Mouse (Mus musculus) lung, adult 18-20 months (tissue): ENCODE data around the gene Atmin.

Source experiments
- DNase-seq, 2 experiments: peaks; one replicate each; pipeline ENCODE4 v3.0.0; 2022; ENCODE audit warnings: mixed read lengths in 2 of 2

Gene Atmin

DNA sequence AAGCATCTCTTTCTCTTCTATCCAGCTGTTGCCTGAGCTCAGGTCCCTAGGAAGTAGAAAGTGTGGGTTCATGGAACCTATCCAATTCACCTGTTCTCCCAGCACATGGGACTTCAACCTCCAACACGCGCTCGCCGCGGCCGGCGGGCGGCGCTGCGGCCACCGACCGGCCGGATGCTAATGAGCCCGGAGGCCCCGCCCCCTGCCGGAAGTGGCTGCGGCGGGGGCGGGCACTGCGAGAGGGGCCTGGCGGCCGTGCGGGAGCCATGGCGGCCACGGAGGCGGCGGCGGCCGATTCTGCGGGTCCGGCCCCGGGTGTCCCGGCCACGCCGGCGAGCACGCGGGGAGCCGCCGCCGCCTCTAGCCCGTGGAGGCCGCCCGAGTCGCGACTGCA lies at the start of gene Atmin:
TSS of gene Atmin (plus strand) at position 233 of the 394 bp plus-strand sequence.
- DNase-seq: peak; percentile 80 to 88

- no peak for DNase-seq
These were observed 49.3 kb upstream of the Atmin start for GRCm38 (mm10) chr8:116893938-116894337.

- no peak for DNase-seq
These were observed 47.7 kb upstream of the Atmin start for GRCm38 (mm10) chr8:116895521-116895920.

- no peak for DNase-seq
These were observed 38.5 kb upstream of the Atmin start for GRCm38 (mm10) chr8:116904736-116905135.

DNA sequence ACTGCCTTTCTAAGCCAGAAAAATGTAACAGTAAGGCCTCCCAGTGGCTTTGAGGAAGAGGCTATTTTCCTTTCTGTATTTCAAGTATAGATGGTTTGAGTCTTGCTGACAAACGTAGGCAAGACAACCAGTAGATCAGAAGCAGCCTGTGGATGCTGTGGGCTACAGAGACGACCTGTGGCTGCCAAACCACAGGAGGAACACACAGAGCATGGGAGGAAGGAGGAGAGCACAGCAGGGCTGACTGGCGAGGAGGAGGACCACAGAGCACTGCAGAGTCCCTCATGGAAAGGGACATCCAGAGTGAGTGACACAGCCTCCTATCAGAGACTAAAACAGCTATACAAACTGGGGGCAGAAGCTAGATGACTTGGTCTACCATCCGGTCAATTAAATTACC lies 37.9 kb upstream of the Atmin start:
- no peak for DNase-seq

DNA sequence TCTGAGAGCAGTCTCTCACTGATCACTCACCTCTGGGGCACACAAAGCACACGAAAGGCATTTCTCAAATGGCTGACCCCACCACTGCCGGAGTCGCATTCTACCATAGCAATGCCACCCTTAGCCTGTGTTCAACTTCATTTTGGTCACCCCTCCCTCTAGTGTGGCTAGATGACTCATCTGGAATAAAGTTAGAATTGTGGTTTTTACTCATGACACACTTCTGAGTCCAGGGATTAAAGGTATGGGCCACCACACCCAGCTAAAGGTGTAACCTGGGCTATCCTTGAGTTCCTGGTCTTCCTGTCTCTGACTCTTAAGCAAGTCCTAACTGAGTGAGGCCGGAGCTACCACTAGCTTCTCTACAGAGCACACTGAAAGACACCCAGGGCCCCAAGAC lies 37.4 kb upstream of the Atmin start:
- no peak for DNase-seq

GRCm38 (mm10) chr8:116921005-116921336 lies 22.2 kb upstream of the Atmin start:
- DNase-seq: no peak

- peak; percentile 88 to 90 for DNase-seq
These were observed 21.7 kb upstream of the Atmin start, which contains the start of the genes Cmc2 and Cenpn for GRCm38 (mm10) chr8:116921337-116922059. Gene Cmc2 (minus strand): TSS chr8:116921455. Gene Cenpn (plus strand): TSS chr8:116921730.

GRCm38 (mm10) chr8:116922060-116922757 lies 21.0 kb upstream of the Atmin start:
- no peak for DNase-seq

DNA sequence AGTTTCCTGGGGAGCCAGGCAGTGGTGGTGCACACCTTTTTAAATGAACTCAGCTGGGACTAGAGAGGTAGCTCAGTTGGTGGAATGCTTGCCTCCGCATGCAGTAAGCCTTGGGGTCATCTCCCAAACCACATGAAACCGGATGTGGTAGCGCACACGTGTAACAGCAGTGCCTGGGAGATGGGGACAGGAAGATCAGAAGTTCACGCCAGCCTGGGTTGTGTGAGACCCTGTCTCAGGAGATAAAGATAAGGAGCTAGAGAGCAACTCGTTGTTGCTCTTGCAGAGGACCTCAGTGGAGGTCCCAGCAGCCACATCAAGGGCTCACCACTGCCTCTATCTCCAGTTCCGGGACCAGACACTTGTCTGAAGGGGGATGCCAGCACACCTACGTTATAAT lies 19.7 kb upstream of the Atmin start:
- DNase-seq: no peak

GRCm38 (mm10) chr8:116927880-116928279 lies 15.3 kb upstream of the Atmin start:
- peak in 1 of 2 experiments; percentile 36 for DNase-seq

DNA sequence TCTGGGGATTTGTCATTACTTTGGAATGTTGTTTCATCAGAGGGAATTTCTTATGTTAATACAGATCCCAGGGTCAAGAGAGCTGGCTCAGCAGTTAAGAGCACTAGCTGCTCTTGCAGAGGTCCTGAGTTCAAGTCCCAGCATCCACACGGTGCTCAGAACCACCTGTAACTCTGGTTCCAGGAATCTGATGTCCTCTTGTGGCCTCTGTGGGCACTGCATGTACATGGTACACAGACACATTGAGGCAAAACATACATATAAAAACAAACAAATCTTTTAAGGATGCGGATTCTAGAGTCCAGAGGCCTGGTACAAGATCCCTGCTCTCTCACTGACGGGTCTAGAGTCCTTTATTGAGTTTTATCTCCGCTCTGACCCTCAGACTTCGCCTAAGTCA lies 14.6 kb upstream of the Atmin start:
- no peak for DNase-seq

DNA sequence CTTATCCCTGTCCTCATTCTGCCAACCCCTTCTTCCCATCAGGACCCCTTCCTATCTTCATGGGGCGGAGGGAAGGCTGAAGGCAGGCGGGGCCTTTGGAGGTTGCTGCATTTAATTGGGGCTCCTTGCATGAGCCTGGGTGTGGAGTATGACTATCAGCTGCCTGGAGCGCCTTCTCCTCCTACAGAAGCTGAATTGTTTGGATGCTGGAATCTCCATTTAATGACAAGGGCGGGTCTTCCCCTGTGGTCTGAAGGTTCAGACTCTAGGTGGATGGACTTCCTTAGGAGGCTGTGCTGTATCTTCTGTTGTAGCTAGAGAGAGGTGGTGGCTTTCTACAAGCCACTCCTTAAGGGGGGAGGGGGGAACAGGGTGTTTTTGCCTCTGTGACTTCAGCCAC lies 8.2 kb upstream of the Atmin start:
- no peak for DNase-seq

DNA sequence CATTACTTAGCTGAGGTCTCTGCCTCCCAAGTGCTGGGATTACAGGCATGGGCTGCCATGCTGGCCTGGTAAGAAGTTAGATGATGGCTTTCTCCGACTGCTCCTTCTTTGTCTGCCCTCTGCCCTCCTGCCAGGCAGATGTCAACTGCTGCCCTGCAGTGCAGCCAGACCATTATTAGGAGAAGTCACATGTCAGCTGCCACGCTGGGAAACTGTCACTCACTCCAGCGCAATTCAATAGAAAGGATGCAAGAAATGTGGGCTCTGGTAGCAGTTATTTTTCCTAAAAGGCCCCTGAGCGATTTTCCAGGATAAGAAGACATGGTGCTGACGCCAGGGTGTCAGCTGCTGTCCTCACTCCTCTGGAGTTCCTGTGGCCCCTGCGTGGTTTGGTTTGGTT lies 7.7 kb upstream of the Atmin start:
- DNase-seq: no peak

- DNase-seq: peak in 1 of 2 experiments; percentile 23
These were observed 722 bp upstream of the Atmin start for GRCm38 (mm10) chr8:116942284-116943058.

DNA sequence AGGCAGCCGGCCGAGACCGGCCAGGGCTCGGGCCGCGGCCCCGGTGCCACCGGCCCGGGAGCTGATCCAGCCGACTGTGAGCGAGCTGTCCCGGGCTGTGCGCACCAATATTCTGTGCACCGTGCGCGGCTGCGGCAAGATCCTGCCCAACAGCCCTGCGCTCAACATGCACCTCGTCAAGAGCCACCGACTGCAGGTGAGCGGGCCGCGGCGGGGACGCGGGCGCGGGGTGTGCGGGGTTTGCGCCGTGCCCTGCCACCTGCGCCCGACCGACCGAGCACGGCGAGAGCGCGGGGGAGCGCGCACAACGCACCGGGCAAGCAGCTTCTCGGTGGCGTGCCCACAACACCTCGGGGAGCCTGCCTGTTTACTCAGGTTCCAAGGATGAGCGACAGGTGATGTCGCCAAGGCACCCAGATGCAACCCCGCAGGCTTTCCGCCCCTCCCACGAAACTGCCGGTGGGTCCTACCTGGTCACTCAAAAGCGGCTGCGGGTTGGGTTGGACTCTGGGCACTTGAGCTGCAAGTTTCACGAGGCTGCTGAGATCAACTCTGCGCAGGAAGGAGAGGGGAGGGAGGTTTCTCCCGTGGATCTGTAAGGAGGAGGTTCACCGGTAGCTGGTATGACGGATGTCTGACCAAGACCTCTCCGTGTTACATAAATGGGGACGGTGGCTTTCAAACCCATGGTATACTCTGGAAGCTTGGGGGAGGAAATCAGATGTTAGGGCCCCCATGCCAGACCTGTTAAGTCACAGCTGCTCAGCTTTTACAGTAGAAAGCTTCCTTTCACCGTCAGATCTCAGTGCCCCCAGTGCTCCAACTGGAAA lies 577 bp downstream of the Atmin start:
- DNase-seq: peak; percentile 33 to 44

DNA sequence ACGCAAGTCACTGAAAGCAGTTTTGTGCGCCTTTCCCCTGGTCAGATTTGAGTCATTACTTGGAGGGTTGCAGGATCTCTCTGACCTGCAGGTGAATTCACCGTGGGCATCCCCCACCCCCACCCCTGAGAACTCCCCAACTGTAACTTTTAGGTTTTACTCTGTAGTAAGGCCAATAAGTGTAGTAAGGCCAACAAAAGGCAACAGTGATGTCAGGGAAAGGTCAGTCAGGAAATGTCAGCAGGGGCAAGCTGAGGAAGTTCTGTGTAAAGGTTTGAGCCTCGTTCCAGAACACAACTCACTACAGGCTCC lies 1.1 kb downstream of the Atmin start:
- no peak for DNase-seq

GRCm38 (mm10) chr8:116945169-116945910 lies 2.1 kb downstream of the Atmin start:
- no peak for DNase-seq

DNA sequence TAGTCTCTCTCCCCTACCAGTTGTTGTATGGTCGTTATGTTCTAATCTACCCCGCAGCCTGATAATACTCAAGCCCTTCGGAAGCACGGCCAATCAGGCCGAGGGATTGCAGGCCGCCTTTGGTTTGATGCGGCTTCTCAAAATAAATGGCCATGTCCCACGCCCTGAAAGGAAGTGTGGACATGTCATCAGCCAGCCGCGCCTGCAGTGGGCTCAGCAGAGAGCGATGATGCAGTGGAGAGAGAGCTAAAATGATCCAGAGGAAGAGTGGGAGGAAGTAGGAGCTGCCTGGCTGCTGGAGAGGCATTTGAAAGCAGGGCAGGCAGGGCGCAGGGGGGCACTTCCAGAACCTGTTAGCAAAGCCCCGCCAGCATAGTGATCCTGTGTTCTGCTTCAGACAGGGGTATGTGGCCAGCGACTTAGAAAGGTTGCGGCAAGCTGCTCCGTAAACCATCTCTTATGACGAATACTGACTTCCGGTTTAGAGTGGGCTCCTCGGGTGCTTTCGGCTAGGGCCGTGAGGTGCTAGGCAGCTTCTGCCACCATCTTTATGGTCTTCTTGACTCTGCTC lies 3.2 kb downstream of the Atmin start:
- peak in 1 of 2 experiments; percentile 16 for DNase-seq

GRCm38 (mm10) chr8:116946851-116947250 lies 3.7 kb downstream of the Atmin start:
- no peak for DNase-seq

GRCm38 (mm10) chr8:116947589-116947988 lies 4.4 kb downstream of the Atmin start:
- DNase-seq: no peak

- DNase-seq: peak; percentile 35 to 49
These were observed 8.2 kb downstream of the Atmin start for GRCm38 (mm10) chr8:116951369-116951768.
